ENCODE assay signal across 10 mouse cellular contexts in the genomic region with DNA sequence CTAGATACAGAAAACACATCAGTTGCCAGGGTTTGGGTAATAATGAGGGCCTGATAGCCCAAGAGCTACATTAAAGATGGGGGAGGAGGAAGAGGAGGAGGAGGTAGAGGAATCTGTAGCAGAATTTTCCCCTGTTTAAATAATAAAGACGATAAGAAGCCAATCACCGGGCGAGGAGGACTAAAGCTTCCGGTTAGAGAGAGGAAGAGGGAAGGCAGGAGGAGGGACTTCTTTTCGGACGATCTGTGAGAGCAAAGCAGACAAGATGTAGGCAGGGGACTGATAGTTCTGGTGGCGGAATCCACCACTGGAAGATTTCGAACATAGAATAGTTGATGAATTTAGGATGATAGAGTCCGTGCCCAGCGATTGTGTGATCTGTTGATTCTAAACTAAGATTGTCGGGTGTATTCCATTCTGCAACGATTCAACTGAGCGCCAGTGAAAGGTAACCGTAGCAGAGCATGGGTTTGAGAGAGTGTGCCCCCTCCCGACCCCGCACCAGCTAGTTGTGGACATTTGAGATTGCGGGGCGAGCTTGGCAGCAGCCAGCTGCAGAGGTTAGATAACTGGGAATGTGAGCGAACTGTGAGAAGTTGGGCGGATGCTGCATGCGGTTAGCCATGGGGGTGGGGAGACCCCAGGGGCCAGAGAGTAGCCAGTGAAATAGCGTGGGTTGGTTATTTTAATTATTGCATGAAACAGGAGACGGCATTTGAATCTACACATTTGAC. TPM values are rescaled to one million over a fixed set of nuclear protein-coding genes. Genes with fewer than 3 reads are reported as not detected.
DNase-seq lines count a peak whose midpoint lies in the region; ATAC-seq and TF ChIP-seq lines count a peak whose summit lies in the region.
"Had no signal": no experiment of that assay in that cellular context is flagged by ENCODE, and none has a peak within 500 bp of the region (broad histone marks: within the 10 kb centered on the region; RNA-seq: fewer than 3 reads in every experiment).

No protein-coding gene starts in this region.

- H3K27ac ChIP-seq in hindbrain, embryonic 10.5 days, result no peak overlapping the region
- no peak overlapping the region for H3K27ac ChIP-seq in hindbrain, postnatal 0 days
- H3K27ac ChIP-seq in ES-E14 (ENCODE audit: insufficient read depth, low read depth, low read length, poor library complexity, severe bottlenecking), result no peak overlapping the region
- no peak overlapping the region for H3K27ac ChIP-seq in embryonic facial prominence, embryonic 12.5 days
- no peak overlapping the region for H3K27ac ChIP-seq in macrophage
- H3K27ac ChIP-seq in gastrocnemius, adult 2 months, result no peak overlapping the region

- peaks cover 5% of the 10 kb centered on the region; the same call in 1 of the 2 replicates for H3K27me3 ChIP-seq in hindbrain, embryonic 10.5 days (ENCODE audit: insufficient read depth, poor library complexity, severe bottlenecking)
- no peaks in the 10 kb centered on the region for H3K27me3 ChIP-seq in hindbrain, postnatal 0 days (ENCODE audit: insufficient read depth, low read length)
- H3K27me3 ChIP-seq in embryonic facial prominence, embryonic 12.5 days, result no peaks in the 10 kb centered on the region

- peaks cover 24% of the 10 kb centered on the region for H3K4me1 ChIP-seq in hindbrain, embryonic 10.5 days (replicated peaks)
- 0 out of 2 replicates have a peak, but pooled peaks cover 5% of the 10 kb centered on the region for H3K4me1 ChIP-seq in hindbrain, postnatal 0 days (ENCODE audit: insufficient read depth, low read length)
- H3K4me1 ChIP-seq in ES-E14 (ENCODE audit: control insufficient read depth in 2 of 2, insufficient read depth in 2 of 2, low read length in 2 of 2, poor library complexity in 1 of 2), result no peaks in the 10 kb centered on the region; a peak in 1 of 4 replicates
- H3K4me1 ChIP-seq in embryonic facial prominence, embryonic 12.5 days, result peaks cover 7% of the 10 kb centered on the region

- no peaks in the 10 kb centered on the region for H3K79me2 ChIP-seq in macrophage (ENCODE audit: inconsistent target)

- no peak for DNase-seq in hindbrain, embryonic 10.5 days (ENCODE audit: low spot score)
- no peak for DNase-seq in hindbrain, postnatal 0 days (ENCODE audit: low spot score)
- DNase-seq in ES-E14 (ENCODE audit: low read depth, low spot score), result peak; percentile 51
- DNase-seq in gastrocnemius, adult 2 months, result no peak
- no peak for DNase-seq in kidney, postnatal 25 days
- DNase-seq in Muller cell, postnatal 12 days (ENCODE audit: inconsistent ontology term), result no peak

- 79% methylated on average over 23 of the region's 23 CpGs for WGBS in hindbrain, embryonic 10.5 days
- WGBS in hindbrain, postnatal 0 days, result 84% methylated on average over 23 of the region's 23 CpGs
- 74% methylated on average over 23 of the region's 23 CpGs for WGBS in embryonic facial prominence, embryonic 12.5 days
- WGBS in macrophage (ENCODE audit: missing documents), result 83% methylated on average over 23 of the region's 23 CpGs

- no peaks in the 10 kb centered on the region for H3K36me3 ChIP-seq in hindbrain, embryonic 10.5 days
- no peaks in the 10 kb centered on the region for H3K36me3 ChIP-seq in hindbrain, postnatal 0 days (ENCODE audit: insufficient read depth, low read length)
- H3K36me3 ChIP-seq in ES-E14 (ENCODE audit: control insufficient read depth, insufficient read depth, low read length, poor library complexity, severe bottlenecking) (no peaks in the 10 kb centered on the region), macrophage (ENCODE audit: inconsistent target) (no peaks in the 10 kb centered on the region)
- H3K36me3 ChIP-seq in embryonic facial prominence, embryonic 12.5 days, result no peaks in the 10 kb centered on the region

- no peak for TF ChIP-seq CTCF in hindbrain, postnatal 0 days (IDR thresholded peaks at IDR 0.05; ENCODE audit: low read depth)
- TF ChIP-seq CTCF in gastrocnemius, adult 2 months (IDR thresholded peaks at IDR 0.05), result no peak

- H3K9me3 ChIP-seq in hindbrain, embryonic 10.5 days, result no peaks in the 10 kb centered on the region
- H3K9me3 ChIP-seq in hindbrain, postnatal 0 days (ENCODE audit: low read length), result no peaks in the 10 kb centered on the region
- H3K9me3 ChIP-seq in ES-E14 (ENCODE audit: control insufficient read depth, insufficient read depth, low read depth, low read length), result no peaks in the 10 kb centered on the region
- no peaks in the 10 kb centered on the region for H3K9me3 ChIP-seq in embryonic facial prominence, embryonic 12.5 days

- in situ Hi-C loops in ES-E14 (cut with MboI; ENCODE audit: low sequenced_read_pairs in 2 of 2, unreplicated experiment in 2 of 2), result no loop called here

- no peak for ATAC-seq in hindbrain, postnatal 0 days
- ATAC-seq in embryonic facial prominence, embryonic 12.5 days (ENCODE audit: insufficient number of reproducible peaks, insufficient read depth, low FRiP score, low TSS enrichment), result no peak
- ATAC-seq: inflammation-experienced regulatory T-cells, adult 6 months had no signal

- intact Hi-C loops in gastrocnemius, adult 2 months (cut with DNase I), result no loop called here

- H3K4me3 ChIP-seq in hindbrain, embryonic 10.5 days, result peak overlapping the region; percentile 26
- H3K4me3 ChIP-seq in hindbrain, postnatal 0 days (ENCODE audit: low read length), result no peak overlapping the region
- H3K4me3 ChIP-seq in ES-E14 (ENCODE audit: insufficient read depth in 1 of 2, low read depth in 1 of 2, low read length in 2 of 2, poor library complexity in 1 of 2, severe bottlenecking in 1 of 2), result peak overlapping the region; percentile 68 to 83
- 0 out of 2 replicates have a peak overlapping the region, but pooled peaks have one; percentile 5 for H3K4me3 ChIP-seq in embryonic facial prominence, embryonic 12.5 days
- H3K4me3 ChIP-seq in macrophage (ENCODE audit: inconsistent target), result peak overlapping the region; percentile 2; the same call in 1 of the 2 replicates
- H3K4me3 ChIP-seq in gastrocnemius, adult 2 months, result no peak overlapping the region

- no peak overlapping the region for H3K9ac ChIP-seq in hindbrain, postnatal 0 days (replicated peaks; ENCODE audit: low read length)
- peak overlapping the region; percentile 69 for H3K9ac ChIP-seq in ES-E14 (ENCODE audit: insufficient read depth, low read depth, low read length, poor library complexity, severe bottlenecking)
- H3K9ac ChIP-seq in embryonic facial prominence, embryonic 12.5 days, result no peak overlapping the region

- H3K4me2 ChIP-seq in hindbrain, postnatal 0 days (ENCODE audit: low read depth, low read length), result no peak overlapping the region
- H3K4me2 ChIP-seq in embryonic facial prominence, embryonic 12.5 days (replicated peaks), result no peak overlapping the region

TF ChIP-seq in ES-E14, 5 proteins besides CTCF, POLR2A, EP300 and RAD21:
- TF ChIP-seq MAFK (IDR thresholded peaks at IDR 0.05; ENCODE audit: insufficient read depth, low read depth, low read length) (no peak), HCFC1 (IDR thresholded peaks at IDR 0.05; ENCODE audit: borderline replicate concordance, insufficient read depth, low read length) (no peak), CHD2 (IDR thresholded peaks at IDR 0.05; ENCODE audit: low read depth, low read length) (no peak), ZNF384 (IDR thresholded peaks at IDR 0.05; ENCODE audit: low read depth, low read length) (no peak), ZC3H11A (IDR thresholded peaks at IDR 0.05; ENCODE audit: borderline replicate concordance, low read depth, low read length) (no peak)

RNA-seq across cellular contexts. Expression of a gene that starts 52.4 kb away (rescaled TPM):
- 7.3 and 14.0 TPM in 2 replicates for polyA plus RNA-seq in hindbrain, embryonic 10.5 days (2016; fragmentation: Nextera tagmentation; extraction: Ambion mirVana)
- total RNA-seq in hindbrain, postnatal 0 days (2014; rRNA removed), result 15.7 and 17.1 TPM in 2 replicates
- 17.3 and 17.8 TPM in 2 replicates for polyA plus RNA-seq in hindbrain, postnatal 0 days (2015; fragmentation: Nextera tagmentation; extraction: Ambion mirVana)
- total RNA-seq in ES-E14 (2012; rRNA removed), result not detected in 2 replicates
- 7.3 and 7.6 TPM in 2 replicates for polyA plus RNA-seq in embryonic facial prominence, embryonic 12.5 days (2016; fragmentation: Nextera tagmentation; extraction: Ambion mirVana)
- not detected for total RNA-seq in macrophage (2018; cell fraction: chromatin; rRNA removed)
- total RNA-seq in macrophage (2018; cell fraction: cytosol; rRNA removed), result not detected
- total RNA-seq in macrophage (2018; cell fraction: nucleus; rRNA removed), result not detected
- not detected in 3 replicates for polyA plus RNA-seq in macrophage (2018)
- under 1 TPM; 0.39 to 0.64 TPM for total RNA-seq in gastrocnemius, adult 2 months (2021)
- total RNA-seq: neutrophil, adult 5-6 weeks had no signal
- polyA plus RNA-seq: inflammation-experienced regulatory T-cells, adult 6 months had no signal

Comparison
In these comparisons a context has a peak if more than half of its experiments do, and no peak if none do; other contexts are left out.
1. H3K4me3 ChIP-seq: peak in hindbrain, embryonic 10.5 days (single experiment), ES-E14 (2 of 2), embryonic facial prominence, embryonic 12.5 days (single experiment) and macrophage (single experiment); none in hindbrain, postnatal 0 days (single experiment) and gastrocnemius, adult 2 months (single experiment).